Mouse (Mus musculus) cerebellum, adult 9-11 months (tissue): ENCODE measurements around the gene Bcas3.

Source experiments
- DNase-seq: peaks from one replicate; pipeline ENCODE4 v3.0.0; 2022

Bcas3 gene

GRCm38 (mm10) chr11:85760486-85761141 is 407.6 kb downstream of the Bcas3 start:
- DNase-seq: no peak

GRCm38 (mm10) chr11:85761170-85761569 is 408.2 kb downstream of the Bcas3 start:
- DNase-seq: no peak

DNA sequence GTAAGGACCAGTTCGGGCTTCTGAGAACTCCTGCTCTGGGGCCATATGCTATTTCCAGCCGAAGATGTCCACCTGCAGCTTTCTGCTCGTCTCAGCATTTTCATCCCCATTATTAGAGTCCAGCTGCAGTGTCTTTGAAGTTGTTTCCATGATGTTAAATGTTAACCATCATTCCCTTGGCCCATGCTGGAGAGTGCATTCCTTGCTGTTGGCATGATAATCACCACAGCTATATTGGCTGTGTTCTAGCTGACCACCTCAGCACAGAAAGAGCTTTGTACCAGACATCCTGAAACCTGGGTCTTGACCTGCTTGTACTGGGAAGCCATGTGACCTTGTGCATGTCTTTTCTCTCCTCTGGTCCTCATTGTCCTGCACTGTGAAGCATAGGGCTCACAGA is 410.7 kb downstream of the Bcas3 start:
- no peak for DNase-seq

GRCm38 (mm10) chr11:85766106-85766723 is 413.2 kb downstream of the Bcas3 start:
- DNase-seq: no peak

DNA sequence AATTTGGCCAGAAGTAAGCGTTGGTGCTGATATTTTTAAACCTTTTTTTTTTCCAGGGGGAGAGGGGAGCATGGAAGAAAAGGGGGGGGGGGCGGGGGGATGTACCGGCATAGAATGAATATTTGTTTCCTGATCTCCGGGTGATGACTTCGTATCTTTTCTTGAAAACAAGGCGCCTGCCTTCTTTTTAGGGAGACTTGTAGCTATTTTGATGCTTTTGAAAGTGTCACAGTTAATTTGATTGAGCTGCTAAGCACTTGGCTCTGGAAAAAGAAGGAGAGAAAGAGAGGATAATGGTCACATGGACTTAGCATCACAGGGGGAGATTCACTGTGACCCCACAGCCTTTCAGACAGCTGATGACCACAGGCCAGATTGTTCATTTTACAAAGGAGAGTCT is 413.8 kb downstream of the Bcas3 start:
- DNase-seq: no peak

DNA sequence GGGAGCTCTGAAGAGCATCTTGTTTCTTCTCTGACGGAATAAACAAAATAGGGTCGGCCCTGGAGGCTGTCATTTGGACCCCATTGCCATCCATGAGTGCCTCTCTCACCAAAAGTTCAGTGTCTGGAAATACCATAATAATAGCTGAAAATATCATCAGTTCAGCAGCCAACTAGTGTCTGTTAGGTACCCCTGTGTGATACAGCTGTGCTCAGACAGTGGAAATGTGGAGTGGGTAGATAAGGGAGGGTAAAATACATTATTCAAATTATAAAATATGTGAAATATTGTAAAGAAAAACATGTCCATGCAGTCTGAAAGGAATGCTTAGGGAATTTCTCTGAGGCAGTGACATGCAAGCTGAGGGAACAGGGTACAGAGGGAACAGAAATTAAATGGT is 416.8 kb downstream of the Bcas3 start:
- no peak for DNase-seq

DNA sequence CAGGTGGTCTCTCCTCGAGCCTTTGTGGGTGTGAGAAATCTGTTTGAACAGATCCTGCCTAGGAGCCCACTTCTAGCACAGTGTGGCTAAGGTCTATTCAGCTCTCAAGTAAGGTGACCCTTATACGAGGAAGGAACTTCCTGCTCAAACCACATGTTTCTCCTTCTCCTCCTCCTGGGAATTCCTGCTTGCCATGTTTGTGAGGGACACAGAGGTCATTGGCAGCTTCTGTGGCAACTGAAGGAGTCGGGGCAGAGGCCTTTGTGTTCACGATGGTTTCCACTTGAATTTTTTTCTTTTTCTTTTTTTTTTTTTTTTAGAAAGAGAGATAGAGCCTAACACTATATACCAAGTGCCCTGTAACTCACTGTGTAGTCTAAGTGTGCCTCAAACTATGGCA is 420.4 kb downstream of the Bcas3 start:
- DNase-seq: no peak

- DNase-seq: no peak
Measured at GRCm38 (mm10) chr11:85774707-85775106, 421.7 kb downstream of the Bcas3 start.

DNA sequence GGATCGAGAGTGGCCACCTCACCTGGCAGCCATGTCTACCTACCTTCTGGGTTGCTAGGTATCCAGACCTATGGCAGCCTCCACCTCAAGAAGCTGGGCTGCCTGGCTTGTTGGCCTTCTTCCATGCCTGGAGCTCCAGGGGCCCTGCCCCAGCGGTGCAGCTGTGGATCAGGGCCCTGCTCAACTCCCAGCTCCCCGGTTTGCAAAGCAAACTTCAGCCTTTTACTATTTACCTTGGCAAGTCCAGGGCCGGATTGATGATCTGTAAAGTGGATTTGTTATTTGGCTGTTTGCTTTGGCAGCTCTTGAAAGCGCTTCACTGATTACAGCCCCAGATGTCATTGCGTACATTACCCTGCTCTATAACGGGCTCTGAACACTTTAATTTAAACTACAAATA is 422.5 kb downstream of the Bcas3 start:
- no peak for DNase-seq

- DNase-seq: no peak
Measured at GRCm38 (mm10) chr11:85776861-85777360, 423.9 kb downstream of the Bcas3 start.

- DNase-seq: no peak
Measured at GRCm38 (mm10) chr11:85777950-85778349, 425.0 kb downstream of the Bcas3 start.

- no peak for DNase-seq
Measured at GRCm38 (mm10) chr11:85780303-85780702, 427.3 kb downstream of the Bcas3 start.

GRCm38 (mm10) chr11:85786113-85786718 is 433.2 kb downstream of the Bcas3 start:
- DNase-seq: peak; percentile 5

GRCm38 (mm10) chr11:85789750-85790149 is 436.8 kb downstream of the Bcas3 start:
- DNase-seq: no peak

DNA sequence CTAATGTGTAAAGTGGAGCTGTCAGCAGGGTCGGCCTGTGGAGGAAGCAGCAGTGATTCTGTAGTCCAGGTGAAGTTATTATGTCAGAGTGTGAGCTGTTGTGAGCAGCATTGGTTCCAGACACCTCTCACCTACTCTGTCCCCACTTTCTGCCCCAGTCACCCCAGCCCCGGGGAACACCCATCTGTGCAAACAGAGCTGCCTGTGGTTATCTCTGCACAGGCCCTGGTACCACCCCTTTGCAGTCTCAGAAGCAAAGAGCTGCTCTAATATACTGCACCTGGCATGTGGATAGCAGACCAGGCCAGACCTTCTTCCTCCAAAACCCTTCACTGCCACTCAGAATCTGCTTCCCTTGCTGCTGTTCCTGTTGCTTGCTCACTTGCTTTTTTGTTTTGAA is 437.3 kb downstream of the Bcas3 start:
- DNase-seq: no peak

GRCm38 (mm10) chr11:85791212-85791611 is 438.2 kb downstream of the Bcas3 start:
- no peak for DNase-seq

GRCm38 (mm10) chr11:85792534-85793215 is 439.7 kb downstream of the Bcas3 start:
- no peak for DNase-seq

DNA sequence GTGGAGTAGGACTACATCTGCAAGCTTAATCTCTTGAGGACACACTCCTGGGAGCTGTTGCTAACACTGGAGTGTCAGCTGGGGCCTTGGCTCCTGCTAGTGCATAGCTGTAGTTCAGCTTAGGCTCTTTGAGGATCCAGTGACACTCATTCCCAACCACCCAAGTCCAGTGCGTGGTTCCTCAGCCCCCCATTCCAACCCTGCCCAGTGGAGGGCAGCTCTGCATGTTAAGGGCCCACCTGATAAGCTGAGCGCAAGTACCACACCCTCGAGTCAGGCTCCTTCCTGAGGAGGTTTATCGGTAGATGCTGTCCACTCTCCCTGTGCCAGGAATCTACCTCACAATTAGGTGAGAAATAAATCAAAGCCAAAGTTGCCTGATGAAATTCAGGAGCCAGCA is 446.5 kb downstream of the Bcas3 start:
- DNase-seq: no peak

GRCm38 (mm10) chr11:85799856-85800255 is 446.9 kb downstream of the Bcas3 start:
- DNase-seq: no peak

DNA sequence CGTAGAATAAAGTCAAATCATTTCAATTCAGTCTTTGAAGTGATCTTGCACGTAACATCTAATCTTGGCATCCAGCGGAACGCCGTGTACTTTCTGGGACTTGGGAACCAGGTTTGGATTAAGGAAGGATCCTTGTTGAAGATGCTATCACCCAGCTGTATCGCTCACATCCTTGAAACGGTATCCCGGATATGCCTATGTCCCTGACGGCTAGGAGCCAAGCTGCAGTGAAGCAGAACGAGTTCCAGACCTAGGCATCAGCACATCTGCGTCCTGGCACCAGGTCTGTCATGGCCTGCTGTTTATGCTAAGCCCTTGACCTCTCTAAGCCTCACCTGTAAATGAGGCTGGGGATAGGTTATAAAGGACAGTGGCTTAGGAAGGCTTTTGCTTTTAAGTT is 447.4 kb downstream of the Bcas3 start:
- DNase-seq: no peak

- DNase-seq: no peak
Measured at GRCm38 (mm10) chr11:85804048-85804447, 451.1 kb downstream of the Bcas3 start.

DNA sequence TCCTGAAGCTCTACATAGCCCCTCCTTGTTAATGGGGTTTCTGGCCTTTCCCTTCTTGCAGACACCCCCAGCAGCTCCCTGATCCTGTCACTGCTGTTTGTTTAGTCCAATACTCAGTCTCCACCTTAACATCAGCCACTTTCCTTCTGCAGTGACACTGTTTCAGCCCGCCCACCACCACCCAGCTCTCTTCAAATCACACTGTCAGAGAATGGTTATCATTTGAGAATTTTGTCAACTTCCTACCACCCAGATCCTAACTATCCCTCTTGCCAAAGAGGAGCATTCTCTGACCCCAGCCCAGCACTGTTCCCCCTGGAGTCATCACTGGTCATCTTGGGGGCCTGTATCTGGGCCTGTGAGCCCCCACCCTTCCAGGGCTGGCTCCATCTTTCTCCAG is 452.8 kb downstream of the Bcas3 start:
- no peak for DNase-seq

- no peak for DNase-seq
Measured at GRCm38 (mm10) chr11:85807353-85807752, 454.4 kb downstream of the Bcas3 start.

DNA sequence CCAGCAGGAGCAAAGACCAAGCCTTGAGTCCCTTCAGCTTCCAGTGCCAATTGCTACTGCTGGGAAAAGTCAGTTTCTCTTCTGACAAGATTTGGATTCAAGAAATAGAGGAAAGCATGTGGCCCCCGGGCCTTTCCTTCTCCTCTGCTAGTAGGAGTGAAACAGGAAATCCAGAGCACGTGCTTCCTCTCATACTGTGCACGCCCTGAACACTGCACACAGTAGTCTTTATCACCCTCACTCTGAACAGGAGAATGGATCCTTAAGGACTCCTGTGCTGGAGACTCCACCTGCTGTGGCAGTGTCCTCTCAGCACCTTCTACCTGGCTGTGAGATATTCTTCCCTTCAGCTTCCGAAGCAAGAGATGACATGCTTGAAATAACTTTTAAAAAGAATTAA is 458.3 kb downstream of the Bcas3 start:
- DNase-seq: no peak
